ENCODE assay signal across 19 mouse cellular contexts in the genomic region with DNA sequence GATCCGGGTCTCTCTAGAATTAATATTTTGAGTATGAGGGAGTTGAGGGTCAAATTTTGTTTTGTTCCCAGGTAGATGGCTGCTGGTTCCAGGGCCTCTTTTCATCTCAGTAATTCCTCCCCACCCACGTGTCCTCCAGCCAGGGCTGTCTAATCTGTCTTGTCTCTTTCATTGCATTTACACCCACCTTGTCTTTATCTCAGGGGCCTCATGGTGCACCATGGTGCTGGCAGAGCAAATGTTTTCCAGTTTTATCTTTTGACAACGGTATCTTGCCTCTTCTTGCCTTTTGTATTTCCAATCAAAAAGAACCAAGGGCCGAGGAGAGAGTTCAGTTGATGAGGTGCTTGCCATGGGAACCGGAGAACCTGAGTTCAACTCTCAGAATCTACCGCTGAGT.
A peak's percentile ranks its signal among the peaks of the same experiment; 100 is the strongest.
DNase-seq lines count a peak whose midpoint lies in the region; ATAC-seq lines count a peak whose summit lies in the region.
"Had no signal": no experiment of that assay in that cellular context is flagged by ENCODE, and none has a peak within 500 bp of the region (broad histone marks: within the 10 kb centered on the region; RNA-seq: fewer than 3 reads in every experiment).

No protein-coding gene starts in this region.

- peaks cover 4% of the 10 kb centered on the region; the same call in 1 of the 2 replicates for H3K4me1 ChIP-seq in heart, embryonic 11.5 days (ENCODE audit: control insufficient read depth, insufficient read depth, low read length)
- peaks cover 6% of the 10 kb centered on the region for H3K4me1 ChIP-seq in heart, embryonic 12.5 days (replicated peaks)
- no peaks in the 10 kb centered on the region; the same call in 1 of the 2 replicates for H3K4me1 ChIP-seq in liver, embryonic 12.5 days
- no peaks in the 10 kb centered on the region for H3K4me1 ChIP-seq in liver, embryonic 16.5 days (ENCODE audit: control insufficient read depth, low read depth, low read length)
- H3K4me1 ChIP-seq: hindbrain, embryonic 15.5 days had no signal

- peak; percentile 74 for ATAC-seq in heart, embryonic 11.5 days (replicated peaks; ENCODE audit: insufficient number of reproducible peaks, low FRiP score, low TSS enrichment)
- ATAC-seq in heart, embryonic 12.5 days (ENCODE audit: insufficient number of reproducible peaks, low FRiP score) = no peak
- peak; percentile 82 for ATAC-seq in liver, embryonic 12.5 days
- ATAC-seq in liver, embryonic 16.5 days (ENCODE audit: low read depth) = 0 out of 2 replicates have a peak, but pooled peaks have one; percentile 48
- ATAC-seq: activated CD4-positive, CD25-positive, alpha-beta regulatory T cell, adult 4 months; forebrain, embryonic 14.5 days; Patski had no signal

- H3K36me3 ChIP-seq in heart, embryonic 11.5 days (ENCODE audit: control insufficient read depth, insufficient read depth, low read length) = no peaks in the 10 kb centered on the region
- no peaks in the 10 kb centered on the region for H3K36me3 ChIP-seq in heart, embryonic 12.5 days
- H3K36me3 ChIP-seq in liver, embryonic 12.5 days = no peaks in the 10 kb centered on the region
- no peaks in the 10 kb centered on the region for H3K36me3 ChIP-seq in liver, embryonic 16.5 days (ENCODE audit: control insufficient read depth, insufficient read depth)
- H3K36me3 ChIP-seq: embryonic facial prominence, embryonic 10.5 days; heart, embryonic 13.5 days; hindbrain, embryonic 15.5 days had no signal

- intact Hi-C loops in gastrocnemius, postnatal 14 days (cut with DNase I; ENCODE audit: low total_unique reads) = no loop called here

- H3K27me3 ChIP-seq in heart, embryonic 11.5 days (ENCODE audit: control insufficient read depth, insufficient read depth, low read length) = peaks cover under 1% of the 10 kb centered on the region; the same call in 1 of the 2 replicates
- peaks cover 16% of the 10 kb centered on the region for H3K27me3 ChIP-seq in heart, embryonic 12.5 days (replicated peaks)
- no peaks in the 10 kb centered on the region for H3K27me3 ChIP-seq in liver, embryonic 12.5 days (replicated peaks)
- H3K27me3 ChIP-seq in liver, embryonic 16.5 days (ENCODE audit: control insufficient read depth, insufficient read depth, low read depth, low read length) = no peaks in the 10 kb centered on the region
- H3K27me3 ChIP-seq: hindbrain, embryonic 15.5 days had no signal

- 55% methylated on average over 6 of the region's 6 CpGs for WGBS in heart, embryonic 11.5 days (ENCODE audit: insufficient replicate concordance)
- WGBS in heart, embryonic 12.5 days = 50% methylated on average over 6 of the region's 6 CpGs
- 43% methylated on average over 6 of the region's 6 CpGs for WGBS in liver, embryonic 12.5 days (ENCODE audit: insufficient replicate concordance)
- 44% methylated on average over 6 of the region's 6 CpGs for WGBS in liver, embryonic 16.5 days (ENCODE audit: insufficient replicate concordance)

- no peak overlapping the region for H3K27ac ChIP-seq in heart, embryonic 11.5 days (ENCODE audit: low read depth, low read length)
- H3K27ac ChIP-seq in heart, embryonic 12.5 days (ENCODE audit: poor library complexity, severe bottlenecking) = no peak overlapping the region
- no peak overlapping the region for H3K27ac ChIP-seq in liver, embryonic 12.5 days
- H3K27ac ChIP-seq in liver, embryonic 16.5 days (ENCODE audit: low read length) = no peak overlapping the region
- H3K27ac ChIP-seq: embryonic facial prominence, embryonic 10.5 days; heart, adult 2 months; heart, embryonic 13.5 days; hindbrain, embryonic 15.5 days had no signal

- H3K4me3 ChIP-seq in heart, embryonic 11.5 days (ENCODE audit: low read depth, low read length) = no peak overlapping the region
- H3K4me3 ChIP-seq in heart, embryonic 12.5 days = no peak overlapping the region
- H3K4me3 ChIP-seq in liver, embryonic 12.5 days = no peak overlapping the region
- no peak overlapping the region for H3K4me3 ChIP-seq in liver, embryonic 16.5 days (ENCODE audit: low read depth, low read length)
- H3K4me3 ChIP-seq: embryonic facial prominence, embryonic 10.5 days; heart, adult 2 months; heart, embryonic 13.5 days; hindbrain, embryonic 15.5 days had no signal

- H3K4me2 ChIP-seq in heart, embryonic 11.5 days = no peak overlapping the region
- H3K4me2 ChIP-seq in heart, embryonic 12.5 days = no peak overlapping the region
- H3K4me2 ChIP-seq in liver, embryonic 12.5 days = no peak overlapping the region
- H3K4me2 ChIP-seq in liver, embryonic 16.5 days (ENCODE audit: low read depth, low read length) = no peak overlapping the region
- H3K4me2 ChIP-seq: heart, embryonic 13.5 days; hindbrain, embryonic 15.5 days had no signal

- no peak overlapping the region for H3K9ac ChIP-seq in heart, embryonic 11.5 days (ENCODE audit: low read depth, low read length)
- no peak overlapping the region for H3K9ac ChIP-seq in heart, embryonic 12.5 days
- H3K9ac ChIP-seq in liver, embryonic 12.5 days = no peak overlapping the region
- no peak overlapping the region for H3K9ac ChIP-seq in liver, embryonic 16.5 days (ENCODE audit: low read depth, low read length)
- H3K9ac ChIP-seq: heart, embryonic 13.5 days; hindbrain, embryonic 15.5 days had no signal

- H3K9me3 ChIP-seq in heart, embryonic 11.5 days (replicated peaks; ENCODE audit: control insufficient read depth, low read length) = no peaks in the 10 kb centered on the region
- H3K9me3 ChIP-seq in heart, embryonic 12.5 days (replicated peaks) = no peaks in the 10 kb centered on the region
- H3K9me3 ChIP-seq in liver, embryonic 12.5 days (replicated peaks) = no peaks in the 10 kb centered on the region
- H3K9me3 ChIP-seq in liver, embryonic 16.5 days (replicated peaks; ENCODE audit: control insufficient read depth, low read length) = no peaks in the 10 kb centered on the region
- H3K9me3 ChIP-seq: embryonic facial prominence, embryonic 10.5 days; heart, embryonic 13.5 days; hindbrain, embryonic 15.5 days had no signal

- no peak for DNase-seq in gastrocnemius, postnatal 14 days
- no peak for DNase-seq in thymus, postnatal 14 days
- no peak for DNase-seq in gastrocnemius, adult 8-10 months (ENCODE audit: low spot score in 2 of 2)
- DNase-seq: adrenal gland, postnatal 14 days; cerebellum, adult 2 months; cerebellum, postnatal 10 days; gastrocnemius, postnatal 10 days; heart, adult 2 months; heart, postnatal 36 days had no signal
